Mouse (Mus musculus) lung, postnatal 0 days (tissue): ENCODE data around the gene Prdx6. TPM values are rescaled to one million over a fixed set of nuclear protein-coding genes. Genes with fewer than 3 reads are reported as not detected.
A peak's percentile ranks its signal among the peaks of the same experiment; 100 is the strongest.
"Not testable (repeated sequence)": the region's sequence is repeated elsewhere in the genome, so short reads cannot be mapped to it uniquely, and the experiment has no call there.

Experiments used
- ATAC-seq: fragments of 200-750 bp; cut with Nextera tagmentation; 2 replicates; pipeline ENCODE4 v1.8.0; 2017; ENCODE audit warnings: moderate library complexity
- DNase-seq: peaks from one replicate; pipeline ENCODE4 v3.0.0-alpha.2; 2016; ENCODE audit warnings: low spot score
- H3K27ac ChIP-seq: fragments of 300-500 bp; sonication (generic); 2 replicates; pipeline ENCODE4 v1.5.1; 2014; ENCODE audit warnings: antibody characterized with exemption, mild to moderate bottlenecking, low read length, mixed read lengths
- H3K27me3 ChIP-seq: fragments of 300-500 bp; sonication (generic); replicated peaks from 2 replicates; pipeline ENCODE4 v1.6.1; 2014; ENCODE audit warnings: low read length, mixed read lengths; ENCODE audit not compliant: insufficient read depth
- H3K36me3 ChIP-seq: fragments of 300-500 bp; sonication (generic); 2 replicates; pipeline ENCODE4 v1.6.1; 2014; ENCODE audit warnings: low read length, mixed read lengths; ENCODE audit not compliant: insufficient read depth
- H3K4me1 ChIP-seq: fragments of 300-500 bp; sonication (generic); 2 replicates; pipeline ENCODE4 v1.6.1; 2014; ENCODE audit warnings: antibody characterized with exemption, low read depth, low read length, mixed read lengths; ENCODE audit not compliant: insufficient read depth
- H3K4me2 ChIP-seq: fragments of 300-500 bp; sonication (generic); replicated peaks from 2 replicates; pipeline ENCODE4 v1.6.1; 2014; ENCODE audit warnings: low read depth, mild to moderate bottlenecking, low read length, moderate library complexity, mixed read lengths
- H3K4me3 ChIP-seq: fragments of 300-500 bp; sonication (generic); 2 replicates; pipeline ENCODE4 v1.5.1; 2014; ENCODE audit warnings: low read depth, low read length
- H3K9ac ChIP-seq: fragments of 300-500 bp; sonication (generic); replicated peaks from 2 replicates; pipeline ENCODE4 v1.6.1; 2014; ENCODE audit warnings: low read depth, mild to moderate bottlenecking
- H3K9me3 ChIP-seq: fragments of 300-500 bp; sonication (generic); 2 replicates; pipeline ENCODE4 v1.6.1; 2016; ENCODE audit warnings: low read length, mixed read lengths
- CTCF ChIP-seq: IDR thresholded peaks from 2 replicates; pipeline ENCODE4 v1.5.1; 2016; ENCODE audit warnings: antibody characterized with exemption, mild to moderate bottlenecking
- EP300 ChIP-seq: IDR thresholded peaks from 2 replicates; pipeline ENCODE4 v1.6.1; 2016; ENCODE audit warnings: antibody characterized with exemption, mild to moderate bottlenecking, control low read depth
- WGBS: fragments of 180-500 bp; shearing (Covaris S2); extraction: QIAGEN DNeasy Blood & Tissue Kit; methylation state at CpG from one replicate; pipeline ENCODE4 v1.1.7; 2014; 5-methylcytosine and 5-hydroxymethylcytosine counted together
- polyA plus RNA-seq: library from polyadenylated mRNA; unstranded; fragments of >200 nt; fragmentation: Nextera tagmentation; extraction: Ambion mirVana; gene quantifications from 2 replicates; pipeline ENCODE4 v1.2.1, GENCODE M21; 2015

Prdx6 gene
- polyA plus RNA-seq, 1 experiment from 2014 or later = 1,245 TPM

DNA sequence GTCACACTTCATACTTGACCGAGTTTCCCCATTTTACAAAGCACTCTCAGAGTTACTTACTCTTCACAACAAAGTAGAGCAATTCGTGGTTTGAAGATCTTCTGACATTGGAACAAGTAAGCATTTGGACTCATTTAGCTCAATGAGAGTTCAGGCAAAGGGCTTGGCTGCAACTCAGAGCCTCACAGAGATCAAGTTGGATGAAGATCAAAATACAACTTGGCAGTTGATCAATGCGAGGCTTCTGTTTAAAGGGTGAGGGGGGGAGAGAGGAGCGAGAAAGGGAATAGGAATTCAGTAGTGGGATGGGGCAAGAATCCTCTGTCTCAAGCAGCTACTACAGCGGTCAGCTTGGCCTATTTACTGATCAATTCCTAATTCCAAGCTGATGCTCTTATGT is 26.2 kb downstream of the Prdx6 start:
- WGBS = 41% methylated on average over 5 of the region's 5 CpGs
- DNase-seq = peak; percentile 82
- Histone ChIP-seq H3K4me2 (no peak overlapping the region), H3K9ac (no peak overlapping the region), H3K4me1 (no peaks in the 10 kb centered on the region), H3K36me3 (no peaks in the 10 kb centered on the region), H3K27ac (no peak overlapping the region), H3K4me3 (no peak overlapping the region), H3K27me3 (no peaks in the 10 kb centered on the region), H3K9me3 (no peaks in the 10 kb centered on the region)
- peak; percentile 76 for ATAC-seq
- TF ChIP-seq CTCF (no peak), EP300 (no peak)

GRCm38 (mm10) chr1:161219816-161220215 is 31.2 kb downstream of the Prdx6 start:
- Histone ChIP-seq H3K9me3 (no peaks in the 10 kb centered on the region), H3K4me3 (no peak overlapping the region), H3K36me3 (no peaks in the 10 kb centered on the region), H3K27me3 (no peaks in the 10 kb centered on the region), H3K9ac (no peak overlapping the region), H3K4me2 (no peak overlapping the region), H3K27ac (no peak overlapping the region), H3K4me1 (no peaks in the 10 kb centered on the region)
- 46% methylated on average over 3 of the region's 3 CpGs for WGBS
- ATAC-seq = no peak
- TF ChIP-seq CTCF = no peak
- no peak for TF ChIP-seq EP300
- no peak for DNase-seq

- Histone ChIP-seq H3K4me1 (no peaks in the 10 kb centered on the region), H3K4me3 (no peak overlapping the region), H3K9ac (no peak overlapping the region), H3K36me3 (no peaks in the 10 kb centered on the region), H3K27me3 (no peaks in the 10 kb centered on the region), H3K4me2 (no peak overlapping the region), H3K27ac (no peak overlapping the region), H3K9me3 (no peaks in the 10 kb centered on the region)
- ATAC-seq (no peak), DNase-seq (peak; percentile 36)
- 30% methylated on average over 4 of the region's 4 CpGs for WGBS
- TF ChIP-seq EP300 (no peak), CTCF (peak; percentile 74)
Measured at GRCm38 (mm10) chr1:161214465-161214864, 36.6 kb downstream of the Prdx6 start.

GRCm38 (mm10) chr1:161199856-161200255 is 51.2 kb downstream of the Prdx6 start:
- 60% methylated on average over 5 of the region's 5 CpGs for WGBS
- Histone ChIP-seq H3K4me3 (no peak overlapping the region), H3K27ac (no peak overlapping the region), H3K9ac (no peak overlapping the region), H3K4me1 (peaks cover 8% of the 10 kb centered on the region; the same call in 1 of the 2 replicates), H3K4me2 (no peak overlapping the region), H3K9me3 (no peaks in the 10 kb centered on the region), H3K27me3 (no peaks in the 10 kb centered on the region), H3K36me3 (no peaks in the 10 kb centered on the region)
- DNase-seq = no peak
- TF ChIP-seq EP300 (no peak), CTCF (no peak)
- ATAC-seq = no peak

GRCm38 (mm10) chr1:161196364-161196763 is 54.7 kb downstream of the Prdx6 start:
- not testable (repeated sequence) for H3K27me3 ChIP-seq, DNase-seq, H3K4me1 ChIP-seq, H3K9ac ChIP-seq, H3K9me3 ChIP-seq, H3K36me3 ChIP-seq, ATAC-seq
- peak overlapping the region; percentile 37 for H3K4me3 ChIP-seq
- H3K4me2 ChIP-seq = peak overlapping the region; percentile 59
- H3K27ac ChIP-seq = 0 out of 2 replicates have a peak overlapping the region, but pooled peaks have one; percentile 34
- WGBS = 42% methylated on average over 11 of the region's 11 CpGs

- WGBS = under 1% methylated on average over 16 of the region's 16 CpGs
- peak; percentile 94 for DNase-seq
- peak overlapping the region; percentile 34; the same call in 1 of the 2 replicates for H3K27ac ChIP-seq
- peak overlapping the region; percentile 37 for H3K4me3 ChIP-seq
- H3K9ac ChIP-seq = peak overlapping the region; percentile 3; the same call in 1 of the 2 replicates
- no peaks in the 10 kb centered on the region for H3K27me3 ChIP-seq
- no peaks in the 10 kb centered on the region for H3K9me3 ChIP-seq
- TF ChIP-seq CTCF = peak; percentile 90
- peak; percentile 39; the same call in 1 of the 2 replicates for TF ChIP-seq EP300
- H3K4me2 ChIP-seq = peak overlapping the region; percentile 59
- peaks cover 9% of the 10 kb centered on the region; the same call in 1 of the 2 replicates for H3K4me1 ChIP-seq
- no peaks in the 10 kb centered on the region for H3K36me3 ChIP-seq
- peak; percentile 97 for ATAC-seq
Measured at GRCm38 (mm10) chr1:161195541-161196351, 55.3 kb downstream of the Prdx6 start.
